Mouse (Mus musculus) spleen, embryonic (tissue): Measurements from ENCODE around the gene Kcnc1.

ENCODE experiments used
- CTCF ChIA-PET: fragments of 350-600 bp; sonication (Branson Sonifier 250); formaldehyde crosslinking; loops from one replicate; lab custom pipeline; 2022; lab: Charles Lee

The Kcnc1 gene

GRCm38 (mm10) chr7:46393718-46394511, 2.4 kb upstream of the Kcnc1 start:
- CTCF ChIA-PET: interaction anchor here (0.6 to 1.7 kb wide), 6 partner anchors 10 to 176 kb away, joined by 3 to 9 read pairs (median 4); no protein-coding TSS in a partner anchor

- CTCF ChIA-PET: interaction anchor here (1.7 kb wide), 1 partner anchor 16 kb away, joined by 4 read pairs; no protein-coding TSS in a partner anchor
Observed at GRCm38 (mm10) chr7:46394933-46395332, 1.4 kb upstream of the Kcnc1 start.

- CTCF ChIA-PET: no interaction called here
Observed at GRCm38 (mm10) chr7:46395571-46395970, 726 bp upstream of the Kcnc1 start.

- CTCF ChIA-PET: interaction anchor here (0.6 to 0.9 kb wide), 3 partner anchors 12 to 314 kb away, joined by 3 to 4 read pairs (median 4); no protein-coding TSS in a partner anchor
Observed at GRCm38 (mm10) chr7:46396928-46397731, 833 bp downstream of the Kcnc1 start.

GRCm38 (mm10) chr7:46397732-46398333, 1.5 kb downstream of the Kcnc1 start:
- CTCF ChIA-PET: interaction anchor here (0.6 kb wide), 1 partner anchor 313 kb away, joined by 4 read pairs; no protein-coding TSS in a partner anchor

GRCm38 (mm10) chr7:46398612-46399011, 2.3 kb downstream of the Kcnc1 start:
- CTCF ChIA-PET: no interaction called here

- CTCF ChIA-PET: interaction anchor here (0.6 kb wide), 1 partner anchor 28 kb away, joined by 3 read pairs; no protein-coding TSS in a partner anchor
Observed at GRCm38 (mm10) chr7:46399676-46400075, 3.4 kb downstream of the Kcnc1 start.

GRCm38 (mm10) chr7:46400346-46400745, 4.0 kb downstream of the Kcnc1 start:
- CTCF ChIA-PET: no interaction called here

GRCm38 (mm10) chr7:46401371-46402180, 5.3 kb downstream of the Kcnc1 start:
- CTCF ChIA-PET: interaction anchor here (0.6 kb wide), 1 partner anchor 8 kb away, joined by 3 read pairs; no protein-coding TSS in a partner anchor

- CTCF ChIA-PET: no interaction called here
Observed at GRCm38 (mm10) chr7:46403616-46404485, 7.6 kb downstream of the Kcnc1 start.

- CTCF ChIA-PET: no interaction called here
Observed at GRCm38 (mm10) chr7:46404756-46405155, 8.5 kb downstream of the Kcnc1 start.

- CTCF ChIA-PET: interaction anchor here (0.9 kb wide), 1 partner anchor 11 kb away, joined by 4 read pairs; no protein-coding TSS in a partner anchor
Observed at GRCm38 (mm10) chr7:46408606-46409005, 12.3 kb downstream of the Kcnc1 start.

GRCm38 (mm10) chr7:46409204-46409789, 13.0 kb downstream of the Kcnc1 start:
- CTCF ChIA-PET: interaction anchor here (0.5 to 0.9 kb wide), 2 partner anchors 8 to 12 kb away, joined by 3 to 4 read pairs; no protein-coding TSS in a partner anchor

GRCm38 (mm10) chr7:46410727-46411126, 14.4 kb downstream of the Kcnc1 start:
- CTCF ChIA-PET: no interaction called here

- CTCF ChIA-PET: interaction anchor here (0.7 kb wide), 1 partner anchor 131 kb away, joined by 3 read pairs; no protein-coding TSS in a partner anchor
Observed at GRCm38 (mm10) chr7:46412823-46413222, 16.5 kb downstream of the Kcnc1 start.

GRCm38 (mm10) chr7:46413959-46414725, 17.8 kb downstream of the Kcnc1 start:
- CTCF ChIA-PET: no interaction called here

GRCm38 (mm10) chr7:46415818-46416425, 19.6 kb downstream of the Kcnc1 start:
- CTCF ChIA-PET: no interaction called here

- CTCF ChIA-PET: no interaction called here
Observed at GRCm38 (mm10) chr7:46417467-46417866, 21.2 kb downstream of the Kcnc1 start.
